Mouse (Mus musculus): ENCODE results near the gene Kcnk3. TPM values are rescaled to one million over a fixed set of nuclear protein-coding genes. Genes with fewer than 3 reads are reported as not detected.
A peak's percentile ranks its signal among the peaks of the same experiment; 100 is the strongest.

The Kcnk3 gene
- polyA plus RNA-seq, 1 experiment from 2014 or later, result 0.26 TPM

- H3K36me3 ChIP-seq (replicated peaks; ENCODE audit: insufficient read depth, low read length), result peaks cover under 1% of the 10 kb centered on the region
- H3K9me3 ChIP-seq (ENCODE audit: low read length), result no peaks in the 10 kb centered on the region
- DNase-seq (no peak), ATAC-seq (peak; percentile 13; the same call in 1 of the 2 replicates)
- H3K27me3 ChIP-seq (ENCODE audit: insufficient read depth, low read length), result no peaks in the 10 kb centered on the region
- no peak overlapping the region for H3K4me2 ChIP-seq (ENCODE audit: low read depth, low read length)
- no peak for TF ChIP-seq CTCF (IDR thresholded peaks at IDR 0.05; ENCODE audit: low read depth)
- no peak for TF ChIP-seq EP300 (IDR thresholded peaks at IDR 0.05; ENCODE audit: low read depth)
- peaks cover 30% of the 10 kb centered on the region for H3K4me1 ChIP-seq (ENCODE audit: insufficient read depth)
- no peak overlapping the region for H3K4me3 ChIP-seq (ENCODE audit: low read depth, low read length)
- H3K9ac ChIP-seq (replicated peaks), result no peak overlapping the region
- 0 out of 2 replicates have a peak overlapping the region, but pooled peaks have one; percentile 29 for H3K27ac ChIP-seq (ENCODE audit: low read depth)
- 51% methylated on average over 3 of the region's 3 CpGs for WGBS (ENCODE audit: insufficient replicate concordance)
Measured at GRCm38 (mm10) chr5:30650756-30651155, 62.8 kb downstream of the Kcnk3 start.

- H3K27ac ChIP-seq (ENCODE audit: low read depth), result no peak overlapping the region
- DNase-seq (no peak), ATAC-seq (no peak)
- no peak overlapping the region for H3K9ac ChIP-seq (replicated peaks)
- H3K4me3 ChIP-seq (ENCODE audit: low read depth, low read length), result no peak overlapping the region
- no peak for TF ChIP-seq CTCF (IDR thresholded peaks at IDR 0.05; ENCODE audit: low read depth)
- no peak for TF ChIP-seq EP300 (IDR thresholded peaks at IDR 0.05; ENCODE audit: low read depth)
- no peaks in the 10 kb centered on the region for H3K27me3 ChIP-seq (ENCODE audit: insufficient read depth, low read length)
- H3K36me3 ChIP-seq (replicated peaks; ENCODE audit: insufficient read depth, low read length), result peaks cover 8% of the 10 kb centered on the region
- no peak overlapping the region for H3K4me2 ChIP-seq (ENCODE audit: low read depth, low read length)
- H3K9me3 ChIP-seq (ENCODE audit: low read length), result no peaks in the 10 kb centered on the region
- 73% methylated on average over 3 of the region's 3 CpGs for WGBS (ENCODE audit: insufficient replicate concordance)
- H3K4me1 ChIP-seq (ENCODE audit: insufficient read depth), result peaks cover 30% of the 10 kb centered on the region
Measured at GRCm38 (mm10) chr5:30651554-30651953, 63.6 kb downstream of the Kcnk3 start.

- H3K36me3 ChIP-seq (replicated peaks; ENCODE audit: insufficient read depth, low read length), result peaks cover 22% of the 10 kb centered on the region
- WGBS (ENCODE audit: insufficient replicate concordance), result 68% methylated on average over 6 of the region's 6 CpGs
- no peaks in the 10 kb centered on the region for H3K9me3 ChIP-seq (ENCODE audit: low read length)
- no peak overlapping the region for H3K9ac ChIP-seq (replicated peaks)
- H3K4me2 ChIP-seq (ENCODE audit: low read depth, low read length), result no peak overlapping the region
- TF ChIP-seq CTCF (IDR thresholded peaks at IDR 0.05; ENCODE audit: low read depth), result no peak
- TF ChIP-seq EP300 (IDR thresholded peaks at IDR 0.05; ENCODE audit: low read depth), result no peak
- H3K4me1 ChIP-seq (ENCODE audit: insufficient read depth), result peaks cover 23% of the 10 kb centered on the region
- no peak for ATAC-seq
- no peaks in the 10 kb centered on the region for H3K27me3 ChIP-seq (ENCODE audit: insufficient read depth, low read length)
- no peak overlapping the region for H3K4me3 ChIP-seq (ENCODE audit: low read depth, low read length)
- no peak for DNase-seq
- H3K27ac ChIP-seq (ENCODE audit: low read depth), result no peak overlapping the region
Measured at GRCm38 (mm10) chr5:30653246-30653645, 65.3 kb downstream of the Kcnk3 start.

- peaks cover 9% of the 10 kb centered on the region for H3K4me1 ChIP-seq (ENCODE audit: insufficient read depth)
- DNase-seq (no peak), ATAC-seq (no peak)
- H3K36me3 ChIP-seq (replicated peaks; ENCODE audit: insufficient read depth, low read length), result peaks cover 23% of the 10 kb centered on the region
- 74% methylated on average over 8 of the region's 8 CpGs for WGBS (ENCODE audit: insufficient replicate concordance)
- no peak for TF ChIP-seq EP300 (IDR thresholded peaks at IDR 0.05; ENCODE audit: low read depth)
- TF ChIP-seq CTCF (IDR thresholded peaks at IDR 0.05; ENCODE audit: low read depth), result no peak
- no peaks in the 10 kb centered on the region for H3K27me3 ChIP-seq (ENCODE audit: insufficient read depth, low read length)
- no peak overlapping the region for H3K27ac ChIP-seq (ENCODE audit: low read depth)
- H3K9me3 ChIP-seq (ENCODE audit: low read length), result no peaks in the 10 kb centered on the region
- H3K4me3 ChIP-seq (ENCODE audit: low read depth, low read length), result no peak overlapping the region
- no peak overlapping the region for H3K4me2 ChIP-seq (ENCODE audit: low read depth, low read length)
- no peak overlapping the region for H3K9ac ChIP-seq (replicated peaks)
Measured at GRCm38 (mm10) chr5:30655042-30655441, 67.1 kb downstream of the Kcnk3 start.

GRCm38 (mm10) chr5:30655526-30656195 lies 67.7 kb downstream of the Kcnk3 start:
- ATAC-seq, result no peak
- Histone ChIP-seq H3K9me3 (ENCODE audit: low read length) (no peaks in the 10 kb centered on the region), H3K9ac (replicated peaks) (no peak overlapping the region), H3K27me3 (ENCODE audit: insufficient read depth, low read length) (no peaks in the 10 kb centered on the region), H3K4me1 (ENCODE audit: insufficient read depth) (peaks cover 6% of the 10 kb centered on the region), H3K27ac (ENCODE audit: low read depth) (no peak overlapping the region), H3K4me3 (ENCODE audit: low read depth, low read length) (no peak overlapping the region), H3K4me2 (ENCODE audit: low read depth, low read length) (no peak overlapping the region), H3K36me3 (replicated peaks; ENCODE audit: insufficient read depth, low read length) (peaks cover 23% of the 10 kb centered on the region)
- WGBS (ENCODE audit: insufficient replicate concordance), result 84% methylated on average over 6 of the region's 6 CpGs
- DNase-seq, result no peak
- TF ChIP-seq CTCF (IDR thresholded peaks at IDR 0.05; ENCODE audit: low read depth) (no peak), EP300 (IDR thresholded peaks at IDR 0.05; ENCODE audit: low read depth) (no peak)

GRCm38 (mm10) chr5:30659042-30659441 lies 71.1 kb downstream of the Kcnk3 start:
- Histone ChIP-seq H3K36me3 (replicated peaks; ENCODE audit: insufficient read depth, low read length) (peaks cover 23% of the 10 kb centered on the region), H3K27ac (ENCODE audit: low read depth) (no peak overlapping the region), H3K4me3 (ENCODE audit: low read depth, low read length) (no peak overlapping the region), H3K9ac (replicated peaks) (no peak overlapping the region), H3K9me3 (ENCODE audit: low read length) (no peaks in the 10 kb centered on the region), H3K27me3 (ENCODE audit: insufficient read depth, low read length) (no peaks in the 10 kb centered on the region), H3K4me1 (ENCODE audit: insufficient read depth) (no peaks in the 10 kb centered on the region), H3K4me2 (ENCODE audit: low read depth, low read length) (no peak overlapping the region)
- WGBS (ENCODE audit: insufficient replicate concordance), result 73% methylated on average over 4 of the region's 4 CpGs
- ATAC-seq (no peak), DNase-seq (no peak)
- TF ChIP-seq EP300 (IDR thresholded peaks at IDR 0.05; ENCODE audit: low read depth) (no peak), CTCF (IDR thresholded peaks at IDR 0.05; ENCODE audit: low read depth) (no peak)

All from liver, postnatal 0 days (tissue).